27 mouse cellular contexts compared by ENCODE assay signal in the genomic region with DNA sequence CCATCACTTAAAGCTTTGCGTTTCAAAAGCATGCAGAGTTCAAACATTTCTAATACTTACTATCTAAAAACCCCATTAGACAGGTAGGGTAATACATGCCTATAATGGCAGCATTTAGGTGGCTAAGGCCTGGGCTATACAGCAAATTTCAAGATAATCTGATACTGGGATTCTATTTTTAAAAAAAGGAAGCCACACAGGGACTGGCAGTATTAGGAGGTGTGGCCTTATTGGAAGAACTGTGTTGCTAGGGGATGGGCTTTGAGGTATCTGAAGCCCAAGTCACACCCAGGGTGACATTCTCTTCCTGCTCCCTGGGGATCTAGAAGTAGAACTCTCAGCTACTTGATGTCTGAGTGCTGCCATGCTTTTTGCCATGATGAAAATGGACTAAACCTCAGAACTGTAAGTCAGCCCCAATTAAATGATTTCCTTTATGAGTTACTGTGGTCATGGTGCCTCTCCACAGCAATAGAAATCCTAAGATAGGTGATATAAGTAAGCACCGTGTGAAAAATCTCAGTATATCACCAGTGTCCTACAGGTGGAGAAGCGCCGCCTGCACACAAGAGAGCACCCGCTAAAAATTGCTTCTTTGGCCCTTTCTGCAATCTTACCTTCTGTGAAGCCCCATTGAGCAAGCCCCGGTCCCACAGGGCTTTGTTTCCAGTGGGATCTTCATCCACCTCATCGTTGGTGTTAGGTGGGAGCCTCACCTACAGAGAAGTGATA. TPM values are rescaled to one million over a fixed set of nuclear protein-coding genes. Genes with fewer than 3 reads are reported as not detected.
DNase-seq lines count a peak whose midpoint lies in the region; ATAC-seq and TF ChIP-seq lines count a peak whose summit lies in the region.
"Had no signal": no experiment of that assay in that cellular context is flagged by ENCODE, and none has a peak within 500 bp of the region (broad histone marks: within the 10 kb centered on the region; RNA-seq: fewer than 3 reads in every experiment).

No protein-coding gene starts in this region.

- no peak for TF ChIP-seq RAD21 in CH12.LX (IDR thresholded peaks at IDR 0.05; ENCODE audit: low read depth, low read length)

- H3K27ac ChIP-seq in CH12.LX (ENCODE audit: insufficient read depth, low read depth), result no peak overlapping the region
- H3K27ac ChIP-seq: embryonic facial prominence, embryonic 12.5 days; embryonic facial prominence, embryonic 15.5 days; forebrain, embryonic 12.5 days; forebrain, embryonic 15.5 days; hindbrain, embryonic 10.5 days; hindbrain, embryonic 13.5 days; intestine, embryonic 15.5 days had no signal

- DNase-seq in heart, adult 11 months, result peak; percentile 61
- DNase-seq in heart, postnatal 14 days, result no peak
- peak; percentile 46 for DNase-seq in CH12.LX (ENCODE audit: extremely low read depth)
- DNase-seq in adrenal gland, adult 2 months, result no peak
- no peak for DNase-seq in cerebellum, adult 9-10 months
- DNase-seq in kidney, adult 9 months, result no peak
- DNase-seq: adrenal gland, adult 8-10 months; adrenal gland, postnatal 25 days; cerebellum, adult 18-20 months; cerebellum, adult 9-11 months; cerebellum, postnatal 25 days; gastrocnemius, postnatal 10 days; gastrocnemius, postnatal 36 days; heart, postnatal 36 days had no signal

- intact Hi-C loops in heart, postnatal 14 days (cut with DNase I), result loop anchor here (10.0 kb wide), 1 partner anchor 168 kb away; no protein-coding TSS in a partner anchor

- H3K9ac ChIP-seq in CH12.LX (ENCODE audit: insufficient read depth, low read depth), result no peak overlapping the region
- H3K9ac ChIP-seq: embryonic facial prominence, embryonic 12.5 days; embryonic facial prominence, embryonic 15.5 days; forebrain, embryonic 12.5 days; forebrain, embryonic 15.5 days; hindbrain, embryonic 13.5 days; intestine, embryonic 15.5 days had no signal

- no peaks in the 10 kb centered on the region for H3K9me3 ChIP-seq in CH12.LX (replicated peaks; ENCODE audit: low read length)
- H3K9me3 ChIP-seq: embryonic facial prominence, embryonic 12.5 days; embryonic facial prominence, embryonic 15.5 days; forebrain, embryonic 12.5 days; forebrain, embryonic 15.5 days; hindbrain, embryonic 10.5 days; hindbrain, embryonic 13.5 days; intestine, embryonic 15.5 days had no signal

- H3K27me3 ChIP-seq in CH12.LX (replicated peaks), result no peaks in the 10 kb centered on the region
- H3K27me3 ChIP-seq: embryonic facial prominence, embryonic 12.5 days; embryonic facial prominence, embryonic 15.5 days; forebrain, embryonic 12.5 days; forebrain, embryonic 15.5 days; hindbrain, embryonic 13.5 days; intestine, embryonic 15.5 days had no signal

- no peak for TF ChIP-seq CTCF in CH12.LX (conservative IDR thresholded peaks at IDR 0.05 in 1 of 2, IDR thresholded peaks at IDR 0.05 in 1 of 2; ENCODE audit: low read depth in 2 of 2, low read length in 2 of 2)

- H3K4me3 ChIP-seq in CH12.LX (replicated peaks in 1 of 3; ENCODE audit: low read depth in 2 of 3, low read length in 2 of 3, poor library complexity in 1 of 3), result no peak overlapping the region
- H3K4me3 ChIP-seq: embryonic facial prominence, embryonic 12.5 days; embryonic facial prominence, embryonic 15.5 days; forebrain, embryonic 12.5 days; forebrain, embryonic 15.5 days; hindbrain, embryonic 10.5 days; hindbrain, embryonic 13.5 days; intestine, embryonic 15.5 days had no signal

- H3K4me2 ChIP-seq in CH12.LX (ENCODE audit: insufficient read depth, low read depth, poor library complexity, severe bottlenecking), result no peak overlapping the region
- H3K4me2 ChIP-seq: embryonic facial prominence, embryonic 12.5 days; embryonic facial prominence, embryonic 15.5 days; forebrain, embryonic 12.5 days; forebrain, embryonic 15.5 days; heart, embryonic 11.5 days; hindbrain, embryonic 13.5 days; intestine, embryonic 15.5 days had no signal

- peaks cover 7% of the 10 kb centered on the region for H3K79me2 ChIP-seq in CH12.LX (replicated peaks; ENCODE audit: control insufficient read depth, extremely low read depth, insufficient read depth, poor library complexity, severe bottlenecking)

- H3K4me1 ChIP-seq in CH12.LX (ENCODE audit: control insufficient read depth in 1 of 2, insufficient read depth in 2 of 2), result peaks cover 10 to 96% of the 10 kb centered on the region in 2 experiments; a peak in 3 of 4 replicates
- H3K4me1 ChIP-seq: forebrain, embryonic 12.5 days; forebrain, embryonic 15.5 days; hindbrain, embryonic 13.5 days had no signal

- dilution Hi-C loops in CH12.LX (cut with MboI; ENCODE audit: extremely low pct_ligation_motif_present, extremely low pct_unique_long_range_greater_than_20kb, low sequenced_read_pairs), result no loop called here

- in situ Hi-C loops in CH12.LX (cut with MboI; ENCODE audit: low pct_ligation_motif_present, low pct_unique_long_range_greater_than_20kb, low sequenced_read_pairs), result loop anchor here (10.0 kb wide), 1 partner anchor 48 kb away; no protein-coding TSS in a partner anchor

- TF ChIP-seq POLR2A in CH12.LX (IDR thresholded peaks at IDR 0.05; ENCODE audit: low read depth, low read length), result no peak

- no peak for TF ChIP-seq EP300 in CH12.LX (IDR thresholded peaks at IDR 0.05; ENCODE audit: low read length)

- H3K36me3 ChIP-seq in CH12.LX (replicated peaks in 1 of 2; ENCODE audit: control insufficient read depth in 1 of 2, insufficient read depth in 1 of 2, low read length in 1 of 2), result peaks cover 80 to 89% of the 10 kb centered on the region in 2 experiments

- peak; percentile 24; the same call in 1 of the 2 replicates for ATAC-seq in megakaryocyte, adult 5-6 weeks (ENCODE audit: poor library complexity, severe bottlenecking)
- ATAC-seq: CD4-positive, CD25-positive, alpha-beta regulatory T cell, adult 4 months; forebrain, embryonic 15.5 days; hindbrain, embryonic 16.5 days; intestine, embryonic 15.5 days had no signal

TF ChIP-seq in CH12.LX, 34 proteins besides CTCF, POLR2A, EP300 and RAD21:
- TF ChIP-seq MAZ (IDR thresholded peaks at IDR 0.05; ENCODE audit: low read depth, low read length) (no peak), JUN (IDR thresholded peaks at IDR 0.05; ENCODE audit: insufficient read depth, low read depth, low read length) (no peak), MAX (IDR thresholded peaks at IDR 0.05; ENCODE audit: low read length) (no peak), USF1 (IDR thresholded peaks at IDR 0.05; ENCODE audit: low read depth, low read length) (no peak), KAT2A (IDR thresholded peaks at IDR 0.05; ENCODE audit: insufficient replicate concordance, low read length) (no peak), POLR2AphosphoS2 (IDR thresholded peaks at IDR 0.05; ENCODE audit: low read depth, low read length) (no peak), ZNF384 (IDR thresholded peaks at IDR 0.05; ENCODE audit: low read depth, low read length) (no peak), MYC (IDR thresholded peaks at IDR 0.05; ENCODE audit: low read depth, low read length) (no peak), ZMIZ1 (IDR thresholded peaks at IDR 0.05; ENCODE audit: low read depth, low read length) (no peak), CHD2 (IDR thresholded peaks at IDR 0.05; ENCODE audit: low read length) (no peak), USF2 (conservative IDR thresholded peaks at IDR 0.05; ENCODE audit: low read depth, low read length) (no peak), E2F4 (IDR thresholded peaks at IDR 0.05; ENCODE audit: insufficient replicate concordance, low read depth, low read length) (no peak), MEF2A (IDR thresholded peaks at IDR 0.05; ENCODE audit: borderline replicate concordance, low read depth, low read length) (no peak), ZC3H11A (IDR thresholded peaks at IDR 0.05; ENCODE audit: low read depth, low read length) (no peak), TBP (conservative IDR thresholded peaks at IDR 0.05; ENCODE audit: low read depth, low read length) (no peak), SIN3A (IDR thresholded peaks at IDR 0.05; ENCODE audit: low read length) (no peak)

RNA-seq across cellular contexts. Expression of gene Il34, which starts 6.8 kb away (rescaled TPM):
- total RNA-seq in heart, postnatal 14 days (2021), result 10 to 100 TPM in 1 of 2 experiments, 1 to 10 TPM in 1; 10.0 to 10.1 TPM
- total RNA-seq in CH12.LX (2012; rRNA removed), result 0.21 TPM in 1 of 2 replicates, not detected in the other
- not detected in 2 replicates for total RNA-seq in CH12.LX (2014; rRNA removed)
- not detected in 2 replicates for polyA plus RNA-seq in CH12.LX (2012; ENCODE audit: insufficient read length, low read depth)
- total RNA-seq in megakaryocyte, adult 5-6 weeks (2015), result not detected in 2 replicates
- not detected in 2 replicates for total RNA-seq in megakaryocyte, adult 5-6 weeks (2017)
- total RNA-seq in adrenal gland, adult 2 months (2021), result 10 to 100 TPM; 42.8 to 63.0 TPM
- 115 and 187 TPM in 2 replicates for polyA plus RNA-seq in adrenal gland, adult 2 months (2012; rRNA removed)
- total RNA-seq: common myeloid progenitor, adult 5-6 weeks; granulocyte monocyte progenitor cell, adult 5-6 weeks had no signal
- polyA plus RNA-seq: CD4-positive, CD25-positive, alpha-beta regulatory T cell, adult 4 months had no signal

RNA-seq across cellular contexts. Expression of gene Cog4, which starts 33.9 kb away (rescaled TPM):
- 10 to 100 TPM; 63.5 to 67.0 TPM for total RNA-seq in heart, postnatal 14 days (2021)
- total RNA-seq in CH12.LX (2012; rRNA removed), result 35.2 and 36.4 TPM in 2 replicates
- 24.4 and 27.5 TPM in 2 replicates for total RNA-seq in CH12.LX (2014; rRNA removed)
- 24.9 and 27.5 TPM in 2 replicates for polyA plus RNA-seq in CH12.LX (2012; ENCODE audit: insufficient read length, low read depth)
- 13.6 and 17.4 TPM in 2 replicates for total RNA-seq in megakaryocyte, adult 5-6 weeks (2015)
- total RNA-seq in megakaryocyte, adult 5-6 weeks (2017), result 31.8 and 35.4 TPM in 2 replicates
- 10 to 100 TPM; 85.3 to 87.0 TPM for total RNA-seq in adrenal gland, adult 2 months (2021)
- 21.0 and 21.3 TPM in 2 replicates for polyA plus RNA-seq in adrenal gland, adult 2 months (2012; rRNA removed)

RNA-seq across cellular contexts. Expression of gene Sf3b3, which starts 34.1 kb away (rescaled TPM):
- 10 to 100 TPM; 42.6 to 49.2 TPM for total RNA-seq in heart, postnatal 14 days (2021)
- total RNA-seq in CH12.LX (2012; rRNA removed), result 136 and 163 TPM in 2 replicates
- 137 and 139 TPM in 2 replicates for total RNA-seq in CH12.LX (2014; rRNA removed)
- 206 and 213 TPM in 2 replicates for polyA plus RNA-seq in CH12.LX (2012; ENCODE audit: insufficient read length, low read depth)
- 58.4 and 63.2 TPM in 2 replicates for total RNA-seq in megakaryocyte, adult 5-6 weeks (2015)
- 74.7 and 87.7 TPM in 2 replicates for total RNA-seq in megakaryocyte, adult 5-6 weeks (2017)
- total RNA-seq in adrenal gland, adult 2 months (2021), result 10 to 100 TPM; 64.7 to 65.6 TPM
- polyA plus RNA-seq in adrenal gland, adult 2 months (2012; rRNA removed), result 13.2 and 21.1 TPM in 2 replicates

Comparison
In these comparisons a context has a peak if more than half of its experiments do, and no peak if none do; other contexts are left out.
1. DNase-seq: peak in heart, adult 11 months (single experiment) and CH12.LX (single experiment); none in heart, postnatal 14 days (0 of 2), adrenal gland, adult 2 months (single experiment), cerebellum, adult 9-10 months (single experiment) and kidney, adult 9 months (single experiment).
2. RNA of gene Il34, which starts 6.8 kb away (total RNA-seq): 42.8 to 63.0 TPM in adrenal gland, adult 2 months and 10.0 to 10.1 TPM in heart, postnatal 14 days; 0.21 TPM in CH12.LX and not detected in megakaryocyte, adult 5-6 weeks; every median in the first group is over 4 times any median in the second.